Mouse (Mus musculus) bone marrow macrophage, adult 2 months (primary cell): ENCODE results near the gene Klf12.

Experiments
- CTCF ChIP-seq: IDR thresholded peaks from 2 replicates; pipeline ENCODE4 v1.5.1; 2012; ENCODE audit warnings: low read depth, mild to moderate bottlenecking, low read length, moderate library complexity
- POLR2A ChIP-seq: IDR thresholded peaks from 2 replicates; pipeline ENCODE4 v1.6.1; 2012; ENCODE audit warnings: mild to moderate bottlenecking, low read depth, low read length, borderline replicate concordance

DNA sequence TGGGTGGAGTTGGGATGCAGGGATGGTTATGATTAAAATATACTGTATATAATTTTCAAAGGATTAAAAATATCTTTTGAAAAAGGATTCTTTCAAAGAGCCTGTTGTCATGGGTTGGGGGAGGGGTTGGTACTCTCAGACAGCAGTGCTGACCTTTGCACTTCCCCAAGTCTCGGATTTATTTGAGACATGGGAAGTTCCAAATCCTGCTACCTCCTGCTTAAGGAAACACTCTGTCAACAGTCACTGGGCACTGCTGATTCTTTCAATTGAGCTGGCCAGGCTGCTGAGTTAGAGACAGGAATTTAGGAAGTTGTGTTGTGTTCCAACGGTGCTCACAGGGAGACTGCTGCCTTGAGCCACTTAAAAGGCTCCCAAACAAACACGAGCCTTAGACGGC, 60.3 kb downstream of the Klf12 start:
- TF ChIP-seq CTCF (no peak), POLR2A (no peak)
